Mouse (Mus musculus): ENCODE measurements around the gene Cfap61.

DNA sequence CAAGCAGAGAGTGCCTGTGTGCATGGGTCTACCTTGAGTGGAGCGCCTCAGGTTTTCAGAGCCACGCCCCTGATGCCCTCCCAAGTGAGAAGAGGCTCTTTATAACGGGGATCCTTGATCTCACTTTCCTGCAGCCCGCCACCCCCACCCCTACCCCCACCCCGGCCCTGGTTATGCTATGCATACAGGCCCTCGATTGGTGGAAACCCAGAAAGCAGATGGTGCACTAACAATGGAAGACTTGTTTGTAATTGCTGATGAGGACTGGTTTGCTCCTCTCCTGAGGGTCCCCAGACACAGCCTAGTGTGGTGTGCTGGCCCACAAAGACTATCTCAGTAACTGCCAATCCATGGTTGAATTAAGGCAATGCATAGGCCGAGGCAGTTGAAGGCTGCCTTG is 314.4 kb downstream of the Cfap61 start:
- TF ChIP-seq CTCF (IDR thresholded peaks at IDR 0.05; ENCODE audit: extremely low read depth, insufficient read length, insufficient replicate concordance, low read depth, low read length) (no peak), POLR2A (IDR thresholded peaks at IDR 0.05; ENCODE audit: low read depth, low read length) (no peak)
